Mouse (Mus musculus) spleen, adult 12 weeks (tissue): Measurements from ENCODE around the gene Krt13.

Source experiments
- DNase-seq: peaks from one replicate; pipeline ENCODE4 v3.0.0; 2022; ENCODE audit warnings: low spot score

The Krt13 gene

GRCm38 (mm10) chr11:100121466-100121865 lies at the start of gene Krt13:
Krt13 (minus strand) TSS chr11:100121566.
- DNase-seq = no peak

GRCm38 (mm10) chr11:100168765-100169762 lies 47.7 kb upstream of the Krt13 start:
- DNase-seq = peak; percentile 12

- no peak for DNase-seq
Measured at GRCm38 (mm10) chr11:100168071-100168470, 46.7 kb upstream of the Krt13 start.

GRCm38 (mm10) chr11:100164392-100164791 lies 43.0 kb upstream of the Krt13 start:
- no peak for DNase-seq

- no peak for DNase-seq
Measured at GRCm38 (mm10) chr11:100157908-100158477, 36.6 kb upstream of the Krt13 start.

- no peak for DNase-seq
Measured at GRCm38 (mm10) chr11:100157331-100157730, 36.0 kb upstream of the Krt13 start.

- no peak for DNase-seq
Measured at GRCm38 (mm10) chr11:100155497-100156255, 34.3 kb upstream of the Krt13 start.

- DNase-seq = no peak
Measured at GRCm38 (mm10) chr11:100148615-100149330, 27.4 kb upstream of the Krt13 start, which contains the start of gene Krt19. Krt19 (minus strand) TSS chr11:100148665.

GRCm38 (mm10) chr11:100147566-100148353 lies 26.4 kb upstream of the Krt13 start:
- no peak for DNase-seq

GRCm38 (mm10) chr11:100145858-100146560 lies 24.6 kb upstream of the Krt13 start:
- no peak for DNase-seq

GRCm38 (mm10) chr11:100145104-100145503 lies 23.7 kb upstream of the Krt13 start:
- DNase-seq = no peak

- DNase-seq = no peak
Measured at GRCm38 (mm10) chr11:100140966-100141365, 19.6 kb upstream of the Krt13 start.

GRCm38 (mm10) chr11:100139391-100139790 lies 18.0 kb upstream of the Krt13 start:
- no peak for DNase-seq

GRCm38 (mm10) chr11:100138809-100139208 lies 17.4 kb upstream of the Krt13 start:
- no peak for DNase-seq

- no peak for DNase-seq
Measured at GRCm38 (mm10) chr11:100137693-100138092, 16.3 kb upstream of the Krt13 start.

GRCm38 (mm10) chr11:100136559-100136958 lies 15.2 kb upstream of the Krt13 start:
- no peak for DNase-seq

GRCm38 (mm10) chr11:100135731-100136130 lies 14.4 kb upstream of the Krt13 start, which contains the start of gene Krt15:
Krt15 (minus strand) TSS chr11:100135928.
- no peak for DNase-seq

- no peak for DNase-seq
Measured at GRCm38 (mm10) chr11:100124901-100125300, 3.5 kb upstream of the Krt13 start.

- DNase-seq = no peak
Measured at GRCm38 (mm10) chr11:100120331-100120730, 1.0 kb downstream of the Krt13 start.

- no peak for DNase-seq
Measured at GRCm38 (mm10) chr11:100113742-100114029, 7.7 kb downstream of the Krt13 start.
